Mouse (Mus musculus) myocyte (in vitro differentiated cells): ENCODE measurements around the gene Gnat3.

ENCODE experiments used
- CEBPB ChIP-seq: IDR thresholded peaks from 2 replicates; pipeline ENCODE4 v1.6.1; 2011; ENCODE audit warnings: mild to moderate bottlenecking, moderate library complexity; ENCODE audit not compliant: poor library complexity, insufficient read depth, severe bottlenecking
- E2F4 ChIP-seq: IDR thresholded peaks from one replicate; pipeline ENCODE4 v1.6.1; 2011; ENCODE audit warnings: mild to moderate bottlenecking, control low read depth, moderate library complexity; ENCODE audit not compliant: insufficient read depth
- MAX ChIP-seq: IDR thresholded peaks from one replicate; pipeline ENCODE4 v1.6.1; 2011; ENCODE audit warnings: low read depth, mild to moderate bottlenecking, control low read depth
- MYOG ChIP-seq, 3 experiments: IDR thresholded peaks; one replicate each; pipeline ENCODE4 v1.6.1; 2011; ENCODE audit warnings: control low read depth in 2 of 3, low read depth in 2 of 3, mild to moderate bottlenecking in 2 of 3; ENCODE audit not compliant: insufficient read length in 2 of 3, control insufficient read depth in 1 of 3, insufficient read depth in 1 of 3
- POLR2A ChIP-seq: IDR thresholded peaks from one replicate; pipeline ENCODE4 v1.6.1; 2011; ENCODE audit warnings: low read depth, mild to moderate bottlenecking, control low read depth, moderate library complexity; ENCODE audit not compliant: insufficient read length
- POLR2AphosphoS2 ChIP-seq: IDR thresholded peaks from one replicate; pipeline ENCODE4 v1.6.1; 2011; ENCODE audit warnings: low read depth, control low read depth; ENCODE audit not compliant: insufficient read length
- REST ChIP-seq: IDR thresholded peaks from one replicate; pipeline ENCODE4 v1.6.1; 2011; ENCODE audit warnings: mild to moderate bottlenecking, control low read depth, moderate library complexity; ENCODE audit not compliant: insufficient read depth, insufficient read length
- SRF ChIP-seq: IDR thresholded peaks from one replicate; pipeline ENCODE4 v1.6.1; 2011; ENCODE audit warnings: low read depth; ENCODE audit not compliant: control insufficient read depth, insufficient read length
- TCF12 ChIP-seq: IDR thresholded peaks from one replicate; pipeline ENCODE4 v1.6.1; 2011; ENCODE audit warnings: mild to moderate bottlenecking, control low read depth; ENCODE audit not compliant: poor library complexity, insufficient read depth, severe bottlenecking
- USF1 ChIP-seq: IDR thresholded peaks from one replicate; pipeline ENCODE4 v1.6.1; 2011; ENCODE audit warnings: low read depth, mild to moderate bottlenecking, control low read depth, moderate library complexity

GRCm38 (mm10) chr5:17938170-17938939 lies 24.0 kb upstream of the Gnat3 start:
- TF ChIP-seq POLR2A (no peak), CEBPB (no peak), MAX (no peak), USF1 (no peak), SRF (no peak), POLR2AphosphoS2 (no peak), TCF12 (no peak), MYOG (IDR thresholded peaks at IDR 0.05; ENCODE audit: control insufficient read depth in 1 of 3, insufficient read depth in 1 of 3, insufficient read length in 2 of 3, low read depth in 2 of 3) (no peak), REST (no peak), E2F4 (no peak)
